Mouse (Mus musculus) layer of hippocampus, postnatal 10 days (tissue): ENCODE measurements at regions not wholly inside any gene's neighbourhood (a gene's known extent, or its start where the extent isn't known, plus 50 kb on each side); places are given as distances from the start of the nearest gene placed in this dataset.

ENCODE experiments used
- DNase-seq, 2 experiments: peaks; one replicate each; pipeline ENCODE4 v3.0.0; 2021; ENCODE audit warnings: low spot score in 2 of 2

DNA sequence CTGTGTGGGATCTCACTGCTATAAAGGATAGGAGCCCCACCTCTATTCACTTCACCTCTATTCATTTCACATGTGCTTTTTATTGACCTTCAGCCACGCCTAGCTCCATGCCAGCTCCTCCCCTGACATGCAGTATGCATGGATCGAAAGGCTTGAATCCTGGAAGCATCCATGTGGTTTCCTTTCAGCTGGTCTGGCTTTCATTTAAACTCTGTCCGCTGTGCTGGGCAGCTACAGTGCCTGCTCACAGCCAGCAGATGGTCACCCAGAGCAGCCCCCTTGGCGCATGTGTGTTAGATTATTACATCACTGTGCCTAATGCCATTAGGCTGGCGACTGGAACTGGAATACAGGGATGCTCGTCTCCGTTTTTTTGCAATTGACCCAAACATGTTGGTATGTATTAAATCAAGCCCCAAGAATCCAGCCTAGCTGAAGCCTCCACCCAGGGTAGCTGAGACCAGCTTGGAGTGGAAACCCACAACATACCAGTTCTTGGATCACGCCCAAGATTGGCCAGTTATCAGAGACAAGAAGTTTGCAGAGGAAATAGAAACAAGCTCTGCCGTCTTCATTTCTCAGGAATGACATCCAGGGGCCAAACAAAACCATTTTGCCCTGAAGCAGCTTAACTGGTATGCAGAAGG is 113.2 kb downstream of the Inhbb start:
- peak; percentile 29 to 31 for DNase-seq

DNA sequence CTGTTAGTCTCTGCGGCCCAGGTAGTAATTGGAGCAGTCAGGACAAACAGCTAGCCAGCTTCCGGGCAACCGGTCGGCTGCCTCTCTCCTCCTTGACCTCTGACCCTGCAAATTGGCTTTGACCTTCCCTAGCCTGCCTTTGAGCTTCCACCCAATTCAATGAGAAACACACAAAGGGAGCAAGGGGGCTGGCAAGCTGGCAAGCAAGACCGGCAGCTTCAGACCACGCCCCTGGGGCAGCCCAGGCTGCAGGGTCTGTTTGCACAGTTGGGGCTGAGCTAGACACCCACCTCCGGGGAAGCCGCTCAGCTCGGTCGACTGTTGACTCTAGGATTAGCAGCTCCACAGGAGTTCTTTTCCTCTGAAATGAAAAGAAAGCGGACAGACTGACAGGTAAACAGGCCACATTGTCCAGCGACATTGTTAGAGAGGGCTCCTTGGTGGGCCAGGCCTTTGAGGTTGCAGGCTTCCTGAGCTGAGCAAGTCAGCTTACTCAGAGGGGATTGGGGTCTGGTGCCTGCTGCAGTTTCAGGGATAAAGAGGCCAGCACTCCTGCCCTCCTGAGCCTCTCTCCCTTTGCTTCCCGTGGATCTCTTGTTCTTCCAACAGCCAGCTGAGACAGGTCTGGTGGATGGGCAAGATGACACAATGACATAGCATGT is 116.6 kb downstream of the Inhbb start:
- DNase-seq, result no peak

- DNase-seq, result no peak
These were observed 117.5 kb downstream of the Inhbb start for GRCm38 (mm10) chr1:119304470-119304980.

GRCm38 (mm10) chr1:119302349-119302995 is 119.6 kb downstream of the Inhbb start:
- DNase-seq, result no peak

DNA sequence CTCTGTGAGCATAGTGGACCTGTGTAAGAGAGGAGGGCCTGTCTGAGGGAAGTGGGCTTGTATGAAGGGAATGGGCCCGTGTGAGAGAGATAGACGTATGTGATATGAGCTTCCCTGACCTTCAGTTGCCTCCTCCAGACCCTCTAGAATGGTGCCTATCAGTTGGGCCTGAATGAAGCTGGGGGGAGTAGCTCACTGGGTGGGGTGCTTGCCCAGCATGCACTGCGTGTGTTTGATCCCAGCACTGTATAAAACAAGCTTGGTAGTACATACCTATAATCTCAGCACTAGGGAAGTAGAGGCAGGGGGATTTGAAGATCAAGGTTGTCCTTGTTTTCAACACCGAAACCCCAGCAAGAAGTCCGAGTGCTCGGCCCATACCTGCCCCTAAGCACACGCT is 120.1 kb downstream of the Inhbb start:
- no peak for DNase-seq

DNA sequence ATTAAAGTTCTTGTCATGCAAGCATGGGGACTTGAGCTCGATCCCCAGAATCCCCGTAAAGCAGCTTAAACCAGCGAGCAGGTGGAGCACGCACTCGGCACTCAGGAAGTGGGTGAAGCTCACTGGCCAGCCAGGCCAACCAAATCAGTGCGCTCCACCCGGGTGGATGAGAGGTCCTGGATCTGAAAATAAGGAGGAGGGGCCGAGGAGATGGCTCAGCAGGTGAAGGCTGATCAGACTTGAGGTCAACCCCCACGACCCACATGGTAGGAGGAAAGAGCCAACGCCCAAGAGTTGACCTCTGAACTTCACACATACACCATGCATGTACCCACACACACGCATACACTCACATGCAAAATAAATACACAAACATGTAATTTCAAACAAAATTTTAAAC is 120.8 kb downstream of the Inhbb start:
- no peak for DNase-seq

- no peak for DNase-seq
These were observed 122.0 kb downstream of the Inhbb start for GRCm38 (mm10) chr1:119299842-119300752.

GRCm38 (mm10) chr1:119298696-119299230 is 123.3 kb downstream of the Inhbb start:
- DNase-seq, result no peak

- DNase-seq, result no peak
These were observed 126.9 kb downstream of the Inhbb start for GRCm38 (mm10) chr1:119295121-119295520.

DNA sequence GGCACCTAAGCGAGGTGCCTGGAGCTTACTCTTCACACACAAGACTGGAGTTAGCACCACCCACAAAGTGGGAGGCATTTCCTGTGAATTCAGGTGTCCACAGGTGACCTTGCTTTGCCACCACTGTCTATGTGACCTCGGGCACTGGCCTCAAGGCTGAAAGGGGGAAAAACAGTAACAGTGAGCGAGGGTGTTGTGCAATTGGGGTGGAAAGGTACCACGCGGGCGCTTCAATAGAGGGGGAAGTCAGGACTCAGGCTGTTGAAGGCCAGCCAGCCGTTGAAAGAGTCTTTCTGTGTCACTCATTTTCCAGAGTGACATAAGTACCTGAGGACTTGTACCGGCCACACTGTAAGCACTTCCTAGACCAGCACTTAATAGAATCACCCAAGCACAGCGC is 128.2 kb downstream of the Inhbb start:
- no peak for DNase-seq

- peak in 1 of 2 experiments; percentile 12 for DNase-seq
These were observed 129.8 kb downstream of the Inhbb start for GRCm38 (mm10) chr1:119292216-119292615.

DNA sequence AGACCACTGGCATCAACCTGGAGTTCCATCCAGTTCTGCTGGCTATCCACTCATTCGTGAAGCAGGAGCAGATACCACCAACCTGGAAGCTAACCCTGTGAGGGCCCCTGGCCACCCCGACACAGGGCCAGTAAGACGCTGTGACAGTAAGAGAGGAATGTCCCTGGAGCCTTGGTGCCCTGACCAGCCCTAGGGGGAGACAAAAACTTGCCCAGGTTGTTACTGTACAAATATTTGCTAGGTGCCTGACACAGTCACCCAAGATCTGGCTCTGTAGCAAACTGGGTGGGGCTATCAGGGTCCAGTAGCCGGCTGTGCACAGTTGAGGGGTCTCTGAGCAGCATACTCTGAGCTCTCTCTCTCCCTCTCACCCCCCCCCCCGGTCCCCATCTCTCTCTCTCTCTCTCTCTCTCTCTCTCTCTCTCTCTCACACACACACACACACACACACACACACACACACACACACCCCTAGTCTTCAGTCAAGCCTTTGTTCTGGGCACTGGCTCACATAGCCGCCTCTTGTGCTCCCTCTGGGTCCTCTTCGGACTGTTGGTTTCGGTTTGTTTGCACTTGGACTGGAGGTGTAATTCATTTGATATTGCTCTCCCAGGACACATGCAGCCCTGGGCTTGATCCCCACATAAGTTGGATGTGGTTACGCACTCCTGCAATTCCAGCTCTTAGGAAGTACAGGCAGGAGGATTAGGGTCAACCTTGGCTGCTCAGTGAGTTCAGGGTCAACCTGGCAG is 131.7 kb downstream of the Inhbb start:
- DNase-seq, result no peak

GRCm38 (mm10) chr1:119289516-119290164 is 132.4 kb downstream of the Inhbb start:
- DNase-seq, result no peak

DNA sequence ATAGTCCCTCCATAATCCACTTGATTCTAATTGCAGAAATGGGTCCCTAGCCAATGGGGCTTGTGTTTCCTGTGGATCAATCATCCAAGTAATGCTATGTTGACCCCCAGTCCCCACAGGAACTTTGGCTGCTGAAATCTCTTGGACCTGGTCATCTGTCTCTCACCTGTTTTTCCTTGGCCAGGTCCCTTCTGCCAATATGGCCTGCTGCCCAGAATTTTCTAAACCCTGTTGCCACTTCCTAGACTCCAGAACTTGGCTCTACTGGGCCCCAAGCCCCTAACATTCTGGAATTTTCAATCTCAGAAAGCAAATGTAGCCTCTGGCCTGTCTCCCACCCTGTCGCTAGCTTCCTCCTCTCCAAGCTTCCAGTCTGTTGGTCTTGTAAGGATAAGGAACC is 139.6 kb downstream of the Inhbb start:
- DNase-seq, result no peak

DNA sequence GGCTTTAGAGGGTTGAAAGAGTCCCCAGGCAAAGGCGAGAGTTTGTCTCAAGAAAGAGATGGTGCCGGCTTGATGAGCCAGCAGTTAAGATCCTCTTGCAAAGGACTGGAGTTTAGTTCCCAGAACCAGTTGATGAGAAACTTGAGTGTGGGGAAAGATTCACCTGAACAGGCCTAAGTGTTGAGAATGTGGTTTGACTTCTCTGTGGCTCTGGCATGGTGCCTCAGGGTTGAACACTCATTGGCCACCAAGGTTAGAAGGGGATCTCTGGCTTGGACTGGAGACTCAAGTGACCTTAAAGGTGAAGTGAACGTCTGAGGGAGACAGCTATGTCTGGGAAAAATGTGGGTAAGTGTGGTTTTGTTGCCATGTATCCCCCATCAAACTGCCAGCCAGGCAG is 142.8 kb downstream of the Inhbb start:
- no peak for DNase-seq

GRCm38 (mm10) chr1:119278528-119279201 is 143.4 kb downstream of the Inhbb start:
- DNase-seq, result no peak

GRCm38 (mm10) chr1:119277990-119278389 is 144.1 kb downstream of the Inhbb start:
- DNase-seq, result no peak

DNA sequence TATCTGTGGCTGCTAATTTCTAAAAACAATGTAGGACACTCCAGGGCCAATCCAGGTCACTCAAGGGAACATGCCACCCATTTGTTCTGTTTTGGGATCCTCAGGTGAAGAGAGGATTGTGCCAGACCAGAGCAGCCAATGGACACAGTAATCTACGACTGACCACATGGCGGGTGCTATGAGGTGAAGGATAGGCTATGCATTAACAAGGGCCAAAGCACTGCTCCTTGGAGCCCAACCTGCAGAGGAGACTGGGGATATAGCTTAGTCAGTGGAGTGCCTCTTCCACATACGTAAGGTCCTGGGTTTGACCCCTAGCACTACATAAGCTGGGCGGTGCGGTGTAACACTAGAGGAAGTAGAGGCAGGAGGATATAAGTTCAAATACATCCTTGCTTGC is 156.0 kb downstream of the Inhbb start:
- no peak for DNase-seq

DNA sequence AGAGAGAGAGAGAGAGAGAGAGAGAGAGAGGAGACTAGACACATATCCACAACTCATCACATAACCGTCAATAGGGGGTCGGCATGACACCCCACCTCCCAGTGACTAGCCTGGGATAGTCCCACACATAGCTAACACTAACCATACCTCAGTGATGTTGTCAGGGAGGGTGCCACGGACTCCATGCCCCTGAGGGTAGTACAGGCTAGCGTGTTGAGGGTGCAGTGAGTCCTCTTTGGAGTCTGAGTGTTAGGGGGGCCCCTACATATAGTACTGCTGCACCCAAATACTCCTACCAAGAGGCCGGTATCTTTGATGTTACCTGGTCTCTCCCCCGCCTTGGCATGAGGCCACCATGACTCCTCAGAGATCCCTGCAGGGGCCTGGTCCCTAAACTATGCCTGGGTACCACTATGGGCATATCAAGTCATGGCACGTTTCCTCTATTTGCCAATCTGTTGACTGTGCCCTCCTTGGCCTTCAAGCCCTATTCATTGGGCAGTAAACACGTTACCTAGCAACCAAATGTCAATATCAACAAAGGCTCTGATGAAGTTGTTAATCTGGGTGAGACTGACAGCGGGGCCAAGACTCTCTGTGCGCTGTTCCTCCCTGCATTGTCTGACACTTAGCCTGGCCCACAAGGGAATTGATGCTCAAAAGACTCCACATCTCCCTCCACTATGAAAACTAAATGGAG is 156.7 kb downstream of the Inhbb start:
- no peak for DNase-seq
